Mouse (Mus musculus): ENCODE results near the gene Ndufv1. TPM values are rescaled to one million over a fixed set of nuclear protein-coding genes. Genes with fewer than 3 reads are reported as not detected.

The Ndufv1 gene
- polyA plus RNA-seq, 1 experiment from 2014 or later = 552 TPM

DNA sequence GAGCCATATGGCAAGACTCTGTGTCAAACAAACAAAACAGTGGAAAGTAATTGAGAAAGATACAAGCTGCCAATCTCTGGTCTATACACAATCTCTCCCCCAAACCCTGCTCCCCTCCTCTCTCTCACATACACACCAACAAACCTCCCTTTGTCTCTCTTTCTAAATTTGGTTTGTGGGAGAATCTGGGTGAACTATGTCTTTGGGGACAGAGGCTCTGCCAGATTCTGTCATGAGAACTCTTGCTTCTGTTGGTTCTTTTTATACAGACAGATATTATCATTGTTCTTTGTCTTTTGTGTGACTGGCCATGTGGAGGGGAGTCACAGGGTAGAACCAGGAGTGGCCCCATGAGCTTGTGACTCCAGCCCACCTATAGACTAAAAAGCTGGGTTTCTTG lies 15.0 kb upstream of the Ndufv1 start:
- Histone ChIP-seq H3K36me3 (ENCODE audit: control insufficient read depth, insufficient read depth, low read length) (no peaks in the 10 kb centered on the region), H3K9ac (ENCODE audit: low read length) (no peak overlapping the region), H3K4me1 (ENCODE audit: control insufficient read depth in 2 of 2, insufficient read depth in 2 of 2, low read length in 2 of 2) (no peaks in the 10 kb centered on the region), H3K4me3 (ENCODE audit: control insufficient read depth in 1 of 2, insufficient read depth in 1 of 2, low read depth in 1 of 2, low read length in 2 of 2) (no peak overlapping the region), H3K27ac (replicated peaks in 1 of 2; ENCODE audit: control insufficient read depth in 1 of 2, insufficient read depth in 1 of 2, low read depth in 2 of 2, low read length in 2 of 2) (no peak overlapping the region), H3K4me2 (ENCODE audit: low read length) (no peak overlapping the region), H3K9me3 (ENCODE audit: control insufficient read depth, low read length) (peaks cover 4% of the 10 kb centered on the region), H3K27me3 (ENCODE audit: control insufficient read depth, insufficient read depth, low read length) (no peaks in the 10 kb centered on the region)
- no peak for ATAC-seq (ENCODE audit: insufficient number of reproducible peaks, insufficient read depth, low FRiP score, low read depth)

DNA sequence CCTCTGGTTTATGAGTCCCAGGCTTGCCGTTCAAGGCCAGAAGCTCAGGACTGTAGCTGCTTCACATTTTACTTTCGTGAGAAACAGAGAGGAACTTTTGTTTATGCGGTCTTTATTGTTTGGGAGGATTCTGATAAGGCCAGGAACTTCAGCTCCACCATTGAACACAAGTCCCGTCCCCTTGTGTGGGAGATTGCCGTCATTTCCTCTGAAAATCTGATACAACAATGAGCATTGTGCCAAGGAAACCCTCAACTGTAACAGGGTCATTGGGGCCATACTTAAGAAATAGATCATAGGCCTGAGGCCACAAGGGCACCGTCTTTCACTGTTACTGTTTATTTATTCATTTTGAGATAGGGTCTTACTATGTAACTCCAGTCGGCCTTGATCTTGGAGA lies 10.6 kb upstream of the Ndufv1 start:
- no peak overlapping the region for H3K4me3 ChIP-seq (ENCODE audit: control insufficient read depth in 1 of 2, insufficient read depth in 1 of 2, low read depth in 1 of 2, low read length in 2 of 2)
- no peak overlapping the region for H3K9ac ChIP-seq (ENCODE audit: low read length)
- ATAC-seq (ENCODE audit: insufficient number of reproducible peaks, insufficient read depth, low FRiP score, low read depth) = no peak
- peaks cover 4% of the 10 kb centered on the region for H3K9me3 ChIP-seq (ENCODE audit: control insufficient read depth, low read length)
- no peak overlapping the region for H3K4me2 ChIP-seq (ENCODE audit: low read length)
- H3K36me3 ChIP-seq (ENCODE audit: control insufficient read depth, insufficient read depth, low read length) = no peaks in the 10 kb centered on the region
- no peak overlapping the region for H3K27ac ChIP-seq (replicated peaks in 1 of 2; ENCODE audit: control insufficient read depth in 1 of 2, insufficient read depth in 1 of 2, low read depth in 2 of 2, low read length in 2 of 2)
- no peaks in the 10 kb centered on the region for H3K27me3 ChIP-seq (ENCODE audit: control insufficient read depth, insufficient read depth, low read length)
- 49% methylated on average over 7 of the region's 7 CpGs for WGBS
- peaks cover 2 to 4% of the 10 kb centered on the region in 2 experiments; a peak in 1 of 4 replicates for H3K4me1 ChIP-seq (ENCODE audit: control insufficient read depth in 2 of 2, insufficient read depth in 2 of 2, low read length in 2 of 2)

DNA sequence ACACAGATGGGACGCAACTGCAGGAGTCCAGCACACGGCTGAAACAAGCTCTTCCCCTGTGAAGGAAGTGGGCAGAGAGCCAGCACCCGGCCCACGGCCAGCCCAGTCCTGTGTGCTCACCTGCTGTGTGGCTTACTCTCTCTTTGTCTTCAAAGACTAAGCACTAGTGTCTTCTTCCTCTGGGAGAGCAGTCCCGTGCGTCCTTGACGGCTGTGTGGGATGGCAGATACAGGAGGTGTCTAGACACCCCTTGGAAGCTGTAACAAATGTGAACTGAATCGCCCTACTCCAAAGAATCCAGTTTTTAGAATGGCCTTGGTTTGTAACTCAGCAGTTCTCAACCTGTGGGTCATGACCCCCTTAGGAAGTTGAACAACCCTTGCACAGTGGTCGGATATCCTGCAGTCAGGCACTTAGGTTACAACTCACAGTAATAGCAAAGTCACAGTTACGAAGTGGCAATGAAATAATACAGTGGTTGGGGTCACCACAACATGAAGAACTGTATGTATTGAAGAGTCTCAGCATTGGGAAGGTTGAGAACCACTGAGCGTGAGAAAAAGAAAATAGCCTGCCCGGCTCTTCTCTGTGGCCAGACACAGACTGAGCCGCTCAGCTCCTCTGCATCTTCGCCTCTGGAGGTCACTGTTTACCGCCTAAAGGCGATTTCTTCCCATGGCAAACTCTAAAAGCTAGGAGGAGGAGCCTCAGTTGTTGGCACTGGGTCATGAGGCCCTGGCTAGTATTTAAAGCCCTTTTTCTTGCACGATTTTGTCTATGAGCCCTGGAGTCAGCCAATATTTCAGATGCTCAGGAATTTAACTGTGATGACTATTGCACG lies 6.4 kb upstream of the Ndufv1 start:
- ATAC-seq (ENCODE audit: insufficient number of reproducible peaks, insufficient read depth, low FRiP score, low read depth) = peak; percentile 60
- WGBS = 34% methylated on average over 18 of the region's 18 CpGs
- H3K4me3 ChIP-seq (ENCODE audit: control insufficient read depth in 1 of 2, insufficient read depth in 1 of 2, low read depth in 1 of 2, low read length in 2 of 2) = no peak overlapping the region
- no peak overlapping the region for H3K4me2 ChIP-seq (ENCODE audit: low read length)
- no peaks in the 10 kb centered on the region for H3K27me3 ChIP-seq (ENCODE audit: control insufficient read depth, insufficient read depth, low read length)
- H3K27ac ChIP-seq (replicated peaks in 1 of 2; ENCODE audit: control insufficient read depth in 1 of 2, insufficient read depth in 1 of 2, low read depth in 2 of 2, low read length in 2 of 2) = no peak overlapping the region
- no peaks in the 10 kb centered on the region for H3K9me3 ChIP-seq (ENCODE audit: control insufficient read depth, low read length)
- peaks cover 2 to 4% of the 10 kb centered on the region in 2 experiments; a peak in 1 of 4 replicates for H3K4me1 ChIP-seq (ENCODE audit: control insufficient read depth in 2 of 2, insufficient read depth in 2 of 2, low read length in 2 of 2)
- H3K9ac ChIP-seq (ENCODE audit: low read length) = no peak overlapping the region
- H3K36me3 ChIP-seq (ENCODE audit: control insufficient read depth, insufficient read depth, low read length) = no peaks in the 10 kb centered on the region

DNA sequence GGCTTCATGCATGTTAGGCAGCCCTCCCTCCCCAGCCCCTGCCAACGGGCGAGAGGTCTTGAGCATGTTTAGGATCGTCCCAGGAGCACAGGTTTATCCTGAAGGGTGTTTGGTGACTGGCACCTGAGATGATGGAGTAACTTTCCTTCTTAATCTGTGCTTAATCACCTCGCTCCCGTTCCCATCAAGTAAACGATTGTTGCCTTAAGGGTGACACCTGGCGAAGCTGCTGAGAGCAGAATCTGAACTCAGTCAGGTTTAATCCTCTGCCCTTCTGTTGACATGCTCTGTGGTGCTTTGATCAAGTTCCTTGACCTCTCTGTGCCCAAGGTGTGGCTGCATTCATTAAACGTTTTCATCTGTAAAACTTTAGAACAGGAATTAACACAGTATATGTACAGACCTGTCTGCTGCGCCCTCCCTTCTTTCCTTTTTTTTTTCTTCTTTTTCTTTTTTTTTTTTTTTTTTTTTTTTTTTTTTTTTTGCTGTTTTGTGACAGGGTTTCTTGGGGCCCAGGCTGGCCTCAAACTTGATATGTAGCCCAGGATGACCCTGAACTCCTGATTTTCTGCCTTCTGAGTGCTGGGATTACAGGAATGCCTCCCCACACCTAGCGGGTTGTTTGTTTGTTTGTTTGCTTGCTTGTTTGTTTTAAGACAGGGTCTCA lies 5.4 kb upstream of the Ndufv1 start:
- no peaks in the 10 kb centered on the region for H3K36me3 ChIP-seq (ENCODE audit: control insufficient read depth, insufficient read depth, low read length)
- 62% methylated on average over 10 of the region's 10 CpGs for WGBS

GRCm38 (mm10) chr19:4015635-4016034 lies 3.0 kb upstream of the Ndufv1 start:
- Histone ChIP-seq H3K4me1 (ENCODE audit: control insufficient read depth in 2 of 2, insufficient read depth in 2 of 2, low read length in 2 of 2) (peaks cover 6 to 20% of the 10 kb centered on the region in 2 experiments), H3K4me3 (ENCODE audit: control insufficient read depth in 1 of 2, insufficient read depth in 1 of 2, low read depth in 1 of 2, low read length in 2 of 2) (no peak overlapping the region), H3K9me3 (ENCODE audit: control insufficient read depth, low read length) (no peaks in the 10 kb centered on the region), H3K9ac (ENCODE audit: low read length) (no peak overlapping the region), H3K27ac (replicated peaks in 1 of 2; ENCODE audit: control insufficient read depth in 1 of 2, insufficient read depth in 1 of 2, low read depth in 2 of 2, low read length in 2 of 2) (no peak overlapping the region), H3K27me3 (ENCODE audit: control insufficient read depth, insufficient read depth, low read length) (no peaks in the 10 kb centered on the region), H3K4me2 (ENCODE audit: low read length) (no peak overlapping the region), H3K36me3 (ENCODE audit: control insufficient read depth, insufficient read depth, low read length) (peaks cover 6% of the 10 kb centered on the region)
- 43% methylated on average over 5 of the region's 5 CpGs for WGBS
- no peak for ATAC-seq (ENCODE audit: insufficient number of reproducible peaks, insufficient read depth, low FRiP score, low read depth)

More for the DNA sequence above, 5.4 kb upstream of the Ndufv1 start:
- no peak overlapping the region for H3K4me2 ChIP-seq (ENCODE audit: low read length)
- no peak overlapping the region for H3K9ac ChIP-seq (ENCODE audit: low read length)
- no peak for ATAC-seq (ENCODE audit: insufficient number of reproducible peaks, insufficient read depth, low FRiP score, low read depth)
- peaks cover 2 to 7% of the 10 kb centered on the region in 2 experiments for H3K4me1 ChIP-seq (ENCODE audit: control insufficient read depth in 2 of 2, insufficient read depth in 2 of 2, low read length in 2 of 2)
- H3K27ac ChIP-seq (replicated peaks in 1 of 2; ENCODE audit: control insufficient read depth in 1 of 2, insufficient read depth in 1 of 2, low read depth in 2 of 2, low read length in 2 of 2) = no peak overlapping the region
- H3K9me3 ChIP-seq (ENCODE audit: control insufficient read depth, low read length) = no peaks in the 10 kb centered on the region
- no peaks in the 10 kb centered on the region for H3K27me3 ChIP-seq (ENCODE audit: control insufficient read depth, insufficient read depth, low read length)
- no peak overlapping the region for H3K4me3 ChIP-seq (ENCODE audit: control insufficient read depth in 1 of 2, insufficient read depth in 1 of 2, low read depth in 1 of 2, low read length in 2 of 2)

DNA sequence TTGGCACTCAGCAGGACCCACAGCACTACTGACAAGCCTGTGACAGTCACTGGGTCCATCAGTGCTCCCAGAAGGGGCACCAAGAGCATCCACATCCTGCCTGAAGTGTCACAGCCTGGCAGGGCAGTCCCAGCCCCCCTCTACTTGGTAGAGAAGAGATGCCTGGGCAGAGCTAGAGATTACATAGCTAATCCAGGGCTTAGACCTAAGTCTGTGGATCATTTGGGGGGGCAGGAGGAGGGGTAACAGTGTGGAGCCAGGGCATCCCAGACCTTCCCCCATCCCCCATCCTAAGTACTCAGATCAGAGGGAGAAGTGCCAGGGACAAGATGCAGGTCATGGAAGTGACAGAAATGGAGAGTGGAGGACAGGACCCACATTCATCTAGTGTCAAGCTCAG lies 2.2 kb upstream of the Ndufv1 start:
- Histone ChIP-seq H3K27me3 (ENCODE audit: control insufficient read depth, insufficient read depth, low read length) (no peaks in the 10 kb centered on the region), H3K9me3 (ENCODE audit: control insufficient read depth, low read length) (no peaks in the 10 kb centered on the region), H3K4me1 (ENCODE audit: control insufficient read depth in 2 of 2, insufficient read depth in 2 of 2, low read length in 2 of 2) (peaks cover 6 to 20% of the 10 kb centered on the region in 2 experiments), H3K9ac (ENCODE audit: low read length) (peak overlapping the region; percentile 8; the same call in 1 of the 2 replicates), H3K36me3 (ENCODE audit: control insufficient read depth, insufficient read depth, low read length) (peaks cover 14% of the 10 kb centered on the region), H3K4me2 (ENCODE audit: low read length) (no peak overlapping the region), H3K4me3 (ENCODE audit: control insufficient read depth in 1 of 2, insufficient read depth in 1 of 2, low read depth in 1 of 2, low read length in 2 of 2) (no peak overlapping the region), H3K27ac (replicated peaks in 1 of 2; ENCODE audit: control insufficient read depth in 1 of 2, insufficient read depth in 1 of 2, low read depth in 2 of 2, low read length in 2 of 2) (no peak overlapping the region)
- ATAC-seq (ENCODE audit: insufficient number of reproducible peaks, insufficient read depth, low FRiP score, low read depth) = no peak

DNA sequence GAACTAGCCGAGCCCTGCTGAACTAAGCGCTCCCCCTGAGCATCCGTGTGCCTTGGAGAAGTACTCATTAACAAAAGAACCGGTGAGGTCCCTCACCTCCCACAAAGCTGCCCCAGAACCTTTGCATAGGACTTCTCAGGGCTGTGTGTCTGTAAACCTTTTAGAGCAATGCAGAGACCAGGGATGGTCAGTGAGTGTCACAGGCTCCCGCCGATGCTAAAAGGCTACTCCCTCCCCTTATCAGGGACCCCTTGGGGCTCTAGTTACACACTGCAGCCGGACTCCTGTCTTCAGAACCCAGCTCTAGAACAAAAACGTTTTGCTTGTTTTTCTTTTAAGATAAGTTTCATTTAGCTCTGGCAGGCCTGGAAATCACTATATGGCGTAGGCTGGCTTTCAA lies 460 bp upstream of the Ndufv1 start:
- peaks cover 4 to 17% of the 10 kb centered on the region in 2 experiments for H3K4me1 ChIP-seq (ENCODE audit: control insufficient read depth in 2 of 2, insufficient read depth in 2 of 2, low read length in 2 of 2)
- no peaks in the 10 kb centered on the region for H3K9me3 ChIP-seq (ENCODE audit: control insufficient read depth, low read length)
- peak overlapping the region; percentile 60 for H3K9ac ChIP-seq (ENCODE audit: low read length)
- peak overlapping the region; percentile 83 for H3K4me2 ChIP-seq (ENCODE audit: low read length)
- peaks cover 32% of the 10 kb centered on the region for H3K36me3 ChIP-seq (ENCODE audit: control insufficient read depth, insufficient read depth, low read length)
- H3K4me3 ChIP-seq (ENCODE audit: control insufficient read depth in 1 of 2, insufficient read depth in 1 of 2, low read depth in 1 of 2, low read length in 2 of 2) = peak overlapping the region; percentile 25 to 35; a peak in 3 of 4 replicates
- H3K27ac ChIP-seq (replicated peaks in 1 of 2; ENCODE audit: control insufficient read depth in 1 of 2, insufficient read depth in 1 of 2, low read depth in 2 of 2, low read length in 2 of 2) = 0 out of 4 replicates have a peak overlapping the region, but pooled peaks of 1 of the 2 experiments have one; percentile 25
- H3K27me3 ChIP-seq (ENCODE audit: control insufficient read depth, insufficient read depth, low read length) = no peaks in the 10 kb centered on the region
- WGBS = 8% methylated on average over 9 of the region's 9 CpGs
- ATAC-seq (ENCODE audit: insufficient number of reproducible peaks, insufficient read depth, low FRiP score, low read depth) = peak; percentile 1; the same call in 1 of the 2 replicates

All from heart, embryonic 14.5 days (tissue).